Mouse (Mus musculus): Measurements from ENCODE around the gene Prtn3. TPM values are rescaled to one million over a fixed set of nuclear protein-coding genes. Genes with fewer than 3 reads are reported as not detected.

The Prtn3 gene
- total and polyA plus RNA-seq, 3 experiments = 0.30 to 0.39 TPM; not detected in 1

DNA sequence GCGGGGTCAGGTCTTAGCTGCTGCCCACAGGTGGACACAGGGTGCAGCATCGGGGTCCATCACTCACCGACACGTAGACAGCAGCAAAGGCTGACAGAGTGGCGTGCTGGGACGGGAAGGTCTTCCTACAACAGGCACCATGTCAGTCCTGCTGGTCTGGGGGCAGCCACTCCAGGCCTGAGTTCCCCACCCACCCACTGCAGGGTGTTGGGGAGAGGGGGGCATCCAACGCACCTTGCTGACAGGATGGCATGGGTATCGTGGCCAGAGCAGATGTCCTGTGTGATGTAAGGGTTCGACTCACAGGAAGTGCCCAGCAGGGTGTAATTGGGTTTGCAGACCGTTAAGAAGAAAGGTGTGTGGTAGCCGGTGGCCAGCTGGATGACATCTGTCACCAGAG lies 7.7 kb upstream of the Prtn3 start:
- Histone ChIP-seq H3K36me3 (replicated peaks in 1 of 2; ENCODE audit: control insufficient read depth in 1 of 2, insufficient read depth in 1 of 2, low read length in 1 of 2) (peaks cover 30 to 54% of the 10 kb centered on the region in 2 experiments), H3K4me3 (replicated peaks in 1 of 3; ENCODE audit: low read depth in 2 of 3, low read length in 2 of 3, poor library complexity in 1 of 3) (no peak overlapping the region), H3K4me1 (ENCODE audit: control insufficient read depth in 1 of 2, insufficient read depth in 2 of 2) (peaks cover 0 to 5% of the 10 kb centered on the region in 2 experiments; a peak in 1 of 4 replicates), H3K27ac (ENCODE audit: insufficient read depth, low read depth) (no peak overlapping the region), H3K4me2 (ENCODE audit: insufficient read depth, low read depth, poor library complexity, severe bottlenecking) (no peak overlapping the region), H3K9ac (ENCODE audit: insufficient read depth, low read depth) (no peak overlapping the region), H3K9me3 (replicated peaks; ENCODE audit: low read length) (no peaks in the 10 kb centered on the region), H3K27me3 (replicated peaks) (no peaks in the 10 kb centered on the region), H3K79me2 (replicated peaks; ENCODE audit: control insufficient read depth, extremely low read depth, insufficient read depth, poor library complexity, severe bottlenecking) (peaks cover 3% of the 10 kb centered on the region)
- in situ Hi-C loops (cut with MboI; ENCODE audit: low pct_ligation_motif_present, low pct_unique_long_range_greater_than_20kb, low sequenced_read_pairs) (no loop called here), dilution Hi-C loops (cut with MboI; ENCODE audit: extremely low pct_ligation_motif_present, extremely low pct_unique_long_range_greater_than_20kb, low sequenced_read_pairs) (no loop called here)
- TF ChIP-seq POLR2AphosphoS2 (IDR thresholded peaks at IDR 0.05; ENCODE audit: low read depth, low read length) (no peak), POLR2A (IDR thresholded peaks at IDR 0.05; ENCODE audit: low read depth, low read length) (no peak), MAX (IDR thresholded peaks at IDR 0.05; ENCODE audit: low read length) (no peak), USF1 (IDR thresholded peaks at IDR 0.05; ENCODE audit: low read depth, low read length) (no peak), TBP (conservative IDR thresholded peaks at IDR 0.05; ENCODE audit: low read depth, low read length) (no peak), CHD2 (IDR thresholded peaks at IDR 0.05; ENCODE audit: low read length) (no peak), ZKSCAN1 (IDR thresholded peaks at IDR 0.05; ENCODE audit: borderline replicate concordance, low read depth, low read length) (no peak), EP300 (IDR thresholded peaks at IDR 0.05; ENCODE audit: low read length) (no peak), SMC3 (IDR thresholded peaks at IDR 0.05; ENCODE audit: low read depth, low read length) (no peak), MEF2A (IDR thresholded peaks at IDR 0.05; ENCODE audit: borderline replicate concordance, low read depth, low read length) (no peak), NRF1 (IDR thresholded peaks at IDR 0.05; ENCODE audit: low read depth, low read length) (no peak), NELFE (IDR thresholded peaks at IDR 0.05; ENCODE audit: low read depth, low read length) (no peak), SIN3A (IDR thresholded peaks at IDR 0.05; ENCODE audit: low read length) (no peak), ZNF384 (IDR thresholded peaks at IDR 0.05; ENCODE audit: low read depth, low read length) (no peak), MAZ (IDR thresholded peaks at IDR 0.05; ENCODE audit: low read depth, low read length) (no peak), RCOR1 (conservative IDR thresholded peaks at IDR 0.05; ENCODE audit: low read depth, low read length) (no peak), HCFC1 (IDR thresholded peaks at IDR 0.05; ENCODE audit: low read depth, low read length) (no peak), ETS1 (conservative IDR thresholded peaks at IDR 0.05; ENCODE audit: low read depth, low read length) (no peak), JUN (IDR thresholded peaks at IDR 0.05; ENCODE audit: insufficient read depth, low read depth, low read length) (no peak), TCF12 (IDR thresholded peaks at IDR 0.05; ENCODE audit: low read depth, low read length) (no peak)
- no peak for DNase-seq (ENCODE audit: extremely low read depth)

DNA sequence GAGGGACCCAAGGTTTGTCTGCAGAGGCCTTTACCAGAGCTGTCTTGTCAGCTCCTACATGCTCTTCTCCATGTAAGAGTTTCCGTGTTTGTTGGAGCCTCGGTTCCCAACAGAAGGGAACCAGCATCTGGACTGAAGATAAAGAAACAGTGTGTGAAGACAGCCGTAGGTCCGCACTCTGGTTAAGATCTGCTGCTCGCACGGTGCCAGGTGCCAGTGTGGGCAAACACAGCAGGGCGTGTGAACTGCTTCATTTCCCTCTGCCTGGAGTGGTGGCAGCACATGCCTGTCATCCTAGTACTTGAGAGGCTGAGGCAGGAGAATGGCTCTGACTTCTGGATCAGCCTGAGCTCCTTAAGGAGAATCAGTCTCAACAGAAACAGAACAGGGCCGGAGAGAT lies 2.4 kb upstream of the Prtn3 start:
- no peaks in the 10 kb centered on the region for H3K27me3 ChIP-seq (replicated peaks)
- H3K9ac ChIP-seq (ENCODE audit: insufficient read depth, low read depth) = no peak overlapping the region
- no peaks in the 10 kb centered on the region for H3K79me2 ChIP-seq (replicated peaks; ENCODE audit: control insufficient read depth, extremely low read depth, insufficient read depth, poor library complexity, severe bottlenecking)
- no peak for DNase-seq (ENCODE audit: extremely low read depth)
- in situ Hi-C loops (cut with MboI; ENCODE audit: low pct_ligation_motif_present, low pct_unique_long_range_greater_than_20kb, low sequenced_read_pairs) (no loop called here), dilution Hi-C loops (cut with MboI; ENCODE audit: extremely low pct_ligation_motif_present, extremely low pct_unique_long_range_greater_than_20kb, low sequenced_read_pairs) (no loop called here)
- no peaks in the 10 kb centered on the region for H3K9me3 ChIP-seq (replicated peaks; ENCODE audit: low read length)
- no peak overlapping the region for H3K4me3 ChIP-seq (replicated peaks in 1 of 3; ENCODE audit: low read depth in 2 of 3, low read length in 2 of 3, poor library complexity in 1 of 3)
- no peak for TF ChIP-seq BHLHE40 (IDR thresholded peaks at IDR 0.05; ENCODE audit: low read depth, low read length)
- H3K36me3 ChIP-seq (replicated peaks in 1 of 2; ENCODE audit: control insufficient read depth in 1 of 2, insufficient read depth in 1 of 2, low read length in 1 of 2) = peaks cover 0 to 10% of the 10 kb centered on the region in 2 experiments
- H3K4me2 ChIP-seq (ENCODE audit: insufficient read depth, low read depth, poor library complexity, severe bottlenecking) = no peak overlapping the region
- no peak overlapping the region for H3K27ac ChIP-seq (ENCODE audit: insufficient read depth, low read depth)
- peaks cover 4 to 10% of the 10 kb centered on the region in 2 experiments for H3K4me1 ChIP-seq (ENCODE audit: control insufficient read depth in 1 of 2, insufficient read depth in 2 of 2)
